Mouse (Mus musculus) midbrain, postnatal 0 days (tissue): ENCODE measurements around the gene Dcp1b. TPM values are rescaled to one million over a fixed set of nuclear protein-coding genes. Genes with fewer than 3 reads are reported as not detected.
"Not testable (repeated sequence)": the region's sequence is repeated elsewhere in the genome, so short reads cannot be mapped to it uniquely, and the experiment has no call there.

Experiments
- ATAC-seq: fragments of 200-750 bp; cut with Nextera tagmentation; 2 replicates; pipeline ENCODE4 v1.8.0; 2017; ENCODE audit warnings: moderate number of reproducible peaks, mild to moderate bottlenecking, moderate TSS enrichment, moderate library complexity; ENCODE audit not compliant: low FRiP score
- DNase-seq: peaks from one replicate; pipeline ENCODE4 v3.0.0-alpha.2; 2015; ENCODE audit warnings: low spot score
- H3K27ac ChIP-seq: fragments of 300-500 bp; sonication (generic); 2 replicates; pipeline ENCODE4 v1.5.1; 2014; ENCODE audit warnings: low read depth, mild to moderate bottlenecking, low read length, mixed read lengths
- H3K27me3 ChIP-seq: fragments of 300-500 bp; sonication (generic); 2 replicates; pipeline ENCODE4 v1.6.1; 2014; ENCODE audit warnings: low read length, control low read depth, mixed read lengths; ENCODE audit not compliant: insufficient read depth
- H3K36me3 ChIP-seq: fragments of 300-500 bp; sonication (generic); 2 replicates; pipeline ENCODE4 v1.6.1; 2014; ENCODE audit warnings: low read length, control low read depth, mixed read lengths; ENCODE audit not compliant: insufficient read depth
- H3K4me1 ChIP-seq: fragments of 300-500 bp; sonication (generic); 2 replicates; pipeline ENCODE4 v1.6.1; 2014; ENCODE audit warnings: mild to moderate bottlenecking, control low read depth, antibody characterized with exemption, low read length, mixed read lengths; ENCODE audit not compliant: insufficient read depth
- H3K4me2 ChIP-seq: fragments of 300-500 bp; sonication (generic); 2 replicates; pipeline ENCODE4 v1.6.1; 2014; ENCODE audit warnings: low read depth, mild to moderate bottlenecking, low read length, mixed read lengths; ENCODE audit not compliant: poor library complexity, severe bottlenecking
- H3K4me3 ChIP-seq: fragments of 300-500 bp; sonication (generic); 2 replicates; pipeline ENCODE4 v1.5.1; 2014; ENCODE audit warnings: low read depth, mild to moderate bottlenecking, low read length, moderate library complexity
- H3K9ac ChIP-seq: fragments of 300-500 bp; sonication (generic); replicated peaks from 2 replicates; pipeline ENCODE4 v1.6.1; 2014; ENCODE audit warnings: mild to moderate bottlenecking, low read length, moderate library complexity, mixed read lengths; ENCODE audit not compliant: poor library complexity, severe bottlenecking
- H3K9me3 ChIP-seq: fragments of 300-500 bp; sonication (generic); 2 replicates; pipeline ENCODE4 v1.6.1; 2016; ENCODE audit warnings: low read length, control low read depth
- CTCF ChIP-seq: IDR thresholded peaks from 2 replicates; pipeline ENCODE4 v1.5.1; 2016; ENCODE audit warnings: antibody characterized with exemption, mild to moderate bottlenecking
- WGBS: fragments of 180-500 bp; shearing (Covaris S2); extraction: QIAGEN DNeasy Blood & Tissue Kit; methylation state at CpG from one replicate; pipeline ENCODE4 v1.1.7; 2014; 5-methylcytosine and 5-hydroxymethylcytosine counted together
- polyA plus RNA-seq: library from polyadenylated mRNA; unstranded; fragments of >200 nt; fragmentation: Nextera tagmentation; extraction: Ambion mirVana; gene quantifications from 2 replicates; pipeline ENCODE4 v1.2.1, GENCODE M21; 2015
- total RNA-seq: library from RNA; depleted of rRNA; stranded (reverse); fragments of >200 nt; gene quantifications from 2 replicates; pipeline ENCODE4 v1.2.3, GENCODE M21; 2014

Dcp1b gene
- total and polyA plus RNA-seq, 2 experiments from 2014 or later, result 11.7 to 22.6 TPM

DNA sequence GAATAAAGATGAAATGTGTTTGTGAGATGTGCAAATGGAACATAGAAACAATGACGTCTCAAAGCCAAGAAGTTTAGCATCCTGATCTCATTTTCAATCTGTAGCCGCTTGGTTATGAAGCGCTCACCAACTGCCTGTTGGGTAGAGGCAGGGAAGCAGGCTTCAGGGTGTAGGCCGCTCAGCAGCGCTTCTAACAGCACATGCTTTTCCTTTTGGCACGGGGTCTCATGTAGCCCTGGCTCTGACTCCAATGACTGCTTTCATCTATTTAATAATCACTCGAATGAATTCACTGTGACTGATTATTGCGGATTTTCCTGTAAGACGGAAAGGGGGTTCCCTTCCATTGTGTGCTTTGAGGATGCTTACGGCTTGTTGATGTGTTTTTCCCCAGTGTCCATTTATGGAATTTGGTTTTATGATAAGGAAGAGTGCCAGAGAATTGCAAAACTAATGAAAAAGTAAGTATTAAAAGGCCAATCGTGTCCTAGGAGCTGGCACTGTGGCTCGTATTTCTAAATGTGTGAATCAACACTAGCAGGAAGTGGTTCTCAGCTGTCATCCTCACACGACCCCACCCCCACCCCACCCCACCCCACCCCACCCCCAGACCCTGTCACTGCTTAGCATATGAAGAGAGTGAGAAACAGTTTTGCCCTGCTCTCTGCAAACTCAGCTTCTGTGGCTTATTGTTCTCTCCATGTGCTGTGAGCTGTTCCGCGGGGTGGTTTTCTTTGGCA is 23.7 kb downstream of the Dcp1b start:
- Histone ChIP-seq H3K9ac (no peak overlapping the region), H3K4me3 (no peak overlapping the region), H3K9me3 (no peaks in the 10 kb centered on the region), H3K36me3 (peaks cover 14% of the 10 kb centered on the region; the same call in 1 of the 2 replicates), H3K27ac (no peak overlapping the region), H3K27me3 (no peaks in the 10 kb centered on the region), H3K4me2 (no peak overlapping the region), H3K4me1 (no peaks in the 10 kb centered on the region)
- no peak for TF ChIP-seq CTCF
- WGBS, result 32% methylated on average over 15 of the region's 15 CpGs
- ATAC-seq, result no peak
- DNase-seq, result peak; percentile 55

DNA sequence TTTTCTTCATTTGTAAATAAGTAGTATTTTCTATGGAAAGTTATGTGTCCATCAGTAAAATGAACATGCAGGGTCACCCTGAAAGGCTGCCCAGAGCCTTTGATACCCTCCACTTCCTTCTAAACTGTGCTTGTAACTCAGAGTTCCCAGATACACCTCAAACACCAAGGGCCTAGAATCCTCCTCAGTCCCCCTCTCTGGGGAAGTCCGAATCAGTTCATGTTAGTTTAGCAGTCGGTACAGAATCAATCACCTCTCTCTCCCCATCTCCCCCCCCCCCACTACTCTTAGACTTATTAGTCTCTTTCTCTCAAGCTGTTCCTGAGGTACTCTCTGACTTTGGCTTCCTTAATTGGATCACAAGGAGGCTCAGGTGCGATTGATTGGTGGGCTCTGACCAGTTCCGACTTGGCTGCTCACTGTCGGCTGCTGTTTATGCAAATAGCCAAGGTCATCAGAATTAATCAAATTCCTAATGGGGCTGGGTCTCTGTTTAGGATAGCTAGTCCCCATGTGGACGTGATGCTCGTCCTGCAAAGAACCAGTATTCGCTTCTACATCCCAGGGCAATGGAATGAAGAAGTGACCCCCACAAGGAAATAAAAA is 24.3 kb downstream of the Dcp1b start:
- H3K27me3 ChIP-seq, result no peaks in the 10 kb centered on the region
- no peak overlapping the region for H3K4me3 ChIP-seq
- H3K36me3 ChIP-seq, result peaks cover 8% of the 10 kb centered on the region; the same call in 1 of the 2 replicates
- H3K9me3 ChIP-seq, result no peaks in the 10 kb centered on the region
- TF ChIP-seq CTCF, result no peak
- 38% methylated on average over 8 of the region's 8 CpGs for WGBS
- no peak overlapping the region for H3K4me2 ChIP-seq
- ATAC-seq (no peak), DNase-seq (no peak)
- no peaks in the 10 kb centered on the region for H3K4me1 ChIP-seq
- no peak overlapping the region for H3K9ac ChIP-seq
- no peak overlapping the region for H3K27ac ChIP-seq

DNA sequence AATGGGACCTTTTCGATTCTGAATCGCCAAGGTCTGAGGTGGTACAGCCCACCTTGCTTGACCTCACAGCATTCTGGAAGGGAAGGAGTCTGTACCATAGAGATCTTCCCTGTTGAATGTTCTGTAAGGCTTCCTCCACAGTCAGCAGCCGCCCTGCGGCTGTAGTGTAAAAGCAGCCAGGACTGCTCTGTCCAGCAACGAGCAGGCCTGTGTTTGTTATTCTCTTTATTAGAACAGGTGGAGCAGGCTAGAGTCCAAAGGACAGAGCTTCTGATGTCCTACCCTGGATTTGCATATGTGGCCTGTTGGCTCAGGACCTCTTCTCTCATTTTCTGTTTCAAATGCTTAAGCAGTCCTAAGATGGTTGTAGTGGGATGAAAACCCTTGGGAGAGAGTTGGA is 25.3 kb downstream of the Dcp1b start:
- Histone ChIP-seq H3K4me2 (no peak overlapping the region), H3K27ac (no peak overlapping the region), H3K4me1 (no peaks in the 10 kb centered on the region), H3K4me3 (no peak overlapping the region), H3K36me3 (peaks cover 6% of the 10 kb centered on the region; the same call in 1 of the 2 replicates), H3K27me3 (no peaks in the 10 kb centered on the region), H3K9me3 (no peaks in the 10 kb centered on the region), H3K9ac (no peak overlapping the region)
- ATAC-seq (no peak), DNase-seq (no peak)
- WGBS, result 86% methylated on average over 5 of the region's 5 CpGs
- TF ChIP-seq CTCF, result no peak

DNA sequence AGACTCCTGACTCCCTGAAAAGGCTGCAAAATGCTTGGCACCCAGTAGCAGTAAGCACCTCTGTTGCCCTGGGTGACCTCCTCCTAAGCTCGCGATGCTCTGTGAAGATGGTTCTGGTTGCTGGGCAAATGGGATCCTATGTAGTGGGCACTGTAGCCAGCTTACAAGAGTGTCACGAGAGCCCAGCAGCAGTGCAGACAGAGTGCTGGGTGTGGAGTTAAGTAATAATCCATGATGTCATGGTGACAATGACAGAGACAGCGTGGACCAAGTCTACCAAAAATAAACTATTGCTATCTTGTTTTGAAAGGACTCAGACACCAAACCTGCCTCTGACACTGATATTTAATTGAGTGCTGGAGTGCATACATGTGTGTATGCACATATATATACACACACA is 26.5 kb downstream of the Dcp1b start:
- Histone ChIP-seq H3K27ac (no peak overlapping the region), H3K27me3 (no peaks in the 10 kb centered on the region), H3K4me3 (no peak overlapping the region), H3K9ac (no peak overlapping the region), H3K36me3 (peaks cover 3% of the 10 kb centered on the region; the same call in 1 of the 2 replicates), H3K4me2 (no peak overlapping the region), H3K9me3 (no peaks in the 10 kb centered on the region), H3K4me1 (no peaks in the 10 kb centered on the region)
- ATAC-seq, result no peak
- 94% methylated on average over 4 of the region's 4 CpGs for WGBS
- no peak for TF ChIP-seq CTCF
- DNase-seq, result no peak

DNA sequence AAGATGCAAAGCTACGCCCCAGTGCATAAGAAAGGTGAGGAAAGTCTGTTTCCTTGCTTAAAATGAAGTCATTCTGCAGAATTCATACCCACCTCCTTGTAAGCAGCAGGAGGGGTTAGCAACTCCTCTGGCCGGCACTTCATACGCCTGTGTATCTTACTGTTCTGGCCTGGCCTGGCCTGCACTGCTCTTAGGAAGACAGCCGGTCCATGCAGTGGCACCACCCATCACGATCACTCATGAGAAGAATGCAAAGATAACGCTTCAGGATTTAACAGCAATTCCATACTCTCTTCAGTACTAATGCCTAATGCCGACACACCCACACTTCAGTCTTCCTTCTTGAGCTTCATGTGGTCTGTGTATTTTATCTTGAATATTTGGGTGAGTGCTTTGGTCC is 29.2 kb downstream of the Dcp1b start:
- no peak for TF ChIP-seq CTCF
- Histone ChIP-seq H3K9ac (no peak overlapping the region), H3K36me3 (peaks cover 3% of the 10 kb centered on the region; the same call in 1 of the 2 replicates), H3K27ac (no peak overlapping the region), H3K4me1 (no peaks in the 10 kb centered on the region), H3K9me3 (no peaks in the 10 kb centered on the region), H3K27me3 (no peaks in the 10 kb centered on the region), H3K4me3 (no peak overlapping the region), H3K4me2 (no peak overlapping the region)
- 91% methylated on average over 7 of the region's 7 CpGs for WGBS
- ATAC-seq (no peak), DNase-seq (no peak)

DNA sequence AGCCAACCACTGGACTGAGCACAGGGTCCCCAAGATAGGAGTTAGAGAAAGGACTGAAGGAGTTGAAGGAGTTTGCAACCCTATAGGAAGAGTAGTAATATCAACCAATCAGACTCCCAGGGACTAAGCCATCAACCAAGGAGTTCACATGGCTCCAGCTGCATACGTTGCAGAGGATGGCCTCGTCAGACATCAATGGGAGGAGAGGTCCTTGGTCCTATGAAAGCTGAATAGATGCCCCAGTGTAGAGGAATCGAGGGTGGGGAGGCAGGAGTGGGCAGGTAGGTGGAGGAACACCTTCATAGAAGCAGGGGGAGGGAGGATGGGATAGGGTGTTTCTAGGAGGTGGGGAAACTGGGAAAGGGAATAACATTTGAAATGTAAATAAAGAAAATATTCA is 29.9 kb downstream of the Dcp1b start:
- H3K4me2 ChIP-seq, result no peak overlapping the region
- H3K4me1 ChIP-seq, result no peaks in the 10 kb centered on the region
- H3K9me3 ChIP-seq, result no peaks in the 10 kb centered on the region
- 67% methylated on average over 3 of the region's 3 CpGs for WGBS
- ATAC-seq (no peak), DNase-seq (no peak)
- H3K4me3 ChIP-seq, result no peak overlapping the region
- no peak for TF ChIP-seq CTCF
- H3K36me3 ChIP-seq, result peaks cover 3% of the 10 kb centered on the region; the same call in 1 of the 2 replicates
- no peaks in the 10 kb centered on the region for H3K27me3 ChIP-seq
- no peak overlapping the region for H3K27ac ChIP-seq
- H3K9ac ChIP-seq, result no peak overlapping the region

DNA sequence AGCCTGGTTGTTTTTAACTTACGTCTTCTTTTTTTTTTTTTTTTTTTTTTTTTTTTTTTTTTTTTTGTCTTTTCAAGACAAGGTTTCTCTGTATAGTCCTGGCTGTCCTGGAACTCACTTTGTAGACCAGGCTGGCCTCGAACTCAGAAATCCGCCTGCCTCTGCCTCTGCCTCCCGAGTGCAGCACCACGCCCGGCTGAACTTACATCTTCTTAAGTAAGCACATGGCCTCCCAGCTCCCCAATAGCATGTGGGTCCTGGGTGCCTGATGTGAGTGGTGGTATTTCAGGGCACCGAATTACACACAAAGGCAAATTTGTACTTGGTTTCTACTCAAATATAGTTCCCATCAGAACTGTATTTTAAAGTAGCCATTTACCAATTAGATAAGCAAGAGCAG is 31.0 kb downstream of the Dcp1b start:
- not testable (repeated sequence) for H3K4me2 ChIP-seq, H3K9me3 ChIP-seq, H3K27ac ChIP-seq, H3K9ac ChIP-seq, H3K36me3 ChIP-seq, DNase-seq, H3K4me3 ChIP-seq, H3K4me1 ChIP-seq, H3K27me3 ChIP-seq, ATAC-seq
- WGBS, result 87% methylated on average over 7 of the region's 7 CpGs
